Mouse (Mus musculus): ENCODE measurements around the gene Rspo3. TPM values are rescaled to one million over a fixed set of nuclear protein-coding genes. Genes with fewer than 3 reads are reported as not detected.

Rspo3 gene
- polyA plus RNA-seq, 1 experiment from 2014 or later: 2.2 TPM

- no peak for ATAC-seq (ENCODE audit: low FRiP score, low read depth)
Observed at GRCm38 (mm10) chr10:29424571-29424970, 111.1 kb downstream of the Rspo3 start.

GRCm38 (mm10) chr10:29414361-29414760 lies 121.3 kb downstream of the Rspo3 start:
- Histone ChIP-seq H3K9ac (no peak overlapping the region), H3K36me3 (no peaks in the 10 kb centered on the region), H3K4me2 (no peak overlapping the region), H3K27ac (replicated peaks) (no peak overlapping the region), H3K9me3 (no peaks in the 10 kb centered on the region), H3K27me3 (no peaks in the 10 kb centered on the region), H3K4me1 (replicated peaks) (no peaks in the 10 kb centered on the region), H3K4me3 (no peak overlapping the region)
- WGBS: 74% methylated on average over 2 of the region's 2 CpGs
- no peak for ATAC-seq (ENCODE audit: low FRiP score, low read depth)

More at GRCm38 (mm10) chr10:29424571-29424970, 111.1 kb downstream of the Rspo3 start:
- Histone ChIP-seq H3K36me3 (no peaks in the 10 kb centered on the region), H3K4me1 (replicated peaks) (no peaks in the 10 kb centered on the region), H3K4me3 (no peak overlapping the region), H3K9me3 (no peaks in the 10 kb centered on the region), H3K27ac (replicated peaks) (no peak overlapping the region), H3K9ac (no peak overlapping the region), H3K27me3 (no peaks in the 10 kb centered on the region), H3K4me2 (no peak overlapping the region)
- WGBS: 93% methylated on average over 2 of the region's 2 CpGs

GRCm38 (mm10) chr10:29402656-29403268 lies 132.9 kb downstream of the Rspo3 start:
- H3K4me2 ChIP-seq: 0 out of 2 replicates have a peak overlapping the region, but pooled peaks have one; percentile 13
- no peaks in the 10 kb centered on the region for H3K36me3 ChIP-seq
- no peaks in the 10 kb centered on the region for H3K9me3 ChIP-seq
- H3K27me3 ChIP-seq: no peaks in the 10 kb centered on the region
- 0 out of 2 replicates have a peak, but pooled peaks have one; percentile 48 for ATAC-seq (ENCODE audit: low FRiP score, low read depth)
- no peak overlapping the region for H3K4me3 ChIP-seq
- H3K9ac ChIP-seq: no peak overlapping the region
- WGBS: 40% methylated on average over 8 of the region's 8 CpGs
- H3K4me1 ChIP-seq (replicated peaks): no peaks in the 10 kb centered on the region
- H3K27ac ChIP-seq (replicated peaks): no peak overlapping the region

Other genes starting within 250 kb of the Rspo3 start
- gene Echdc1, start 222.7 kb downstream of the Rspo3 start, polyA plus RNA-seq (2015; fragmentation: Nextera tagmentation; extraction: Ambion mirVana): 31.0 TPM in 2 replicates
- 77.1 and 79.9 TPM in 2 replicates for gene Rnf146, start 173.4 kb downstream of the Rspo3 start, polyA plus RNA-seq (2015; fragmentation: Nextera tagmentation; extraction: Ambion mirVana)